Mouse (Mus musculus) small intestine, adult 2 months (tissue): ENCODE measurements around the gene Epb42. TPM values are rescaled to one million over a fixed set of nuclear protein-coding genes. Genes with fewer than 3 reads are reported as not detected.
A peak's percentile ranks its signal among the peaks of the same experiment; 100 is the strongest.

ENCODE experiments used
- H3K27ac ChIP-seq: fragments of 200-500 bp; 2 replicates; pipeline ENCODE4 v1.5.1; 2012; ENCODE audit warnings: low read depth, low read length, control low read depth, inconsistent platforms; ENCODE audit not compliant: insufficient read depth
- H3K27me3 ChIP-seq: fragments of 200-500 bp; 2 replicates; pipeline ENCODE4 v1.6.1; 2012; ENCODE audit warnings: mild to moderate bottlenecking, moderate library complexity, low read length, inconsistent platforms; ENCODE audit not compliant: control insufficient read depth, insufficient read depth
- H3K36me3 ChIP-seq: fragments of 200-500 bp; 2 replicates; pipeline ENCODE4 v1.6.1; 2012; ENCODE audit warnings: mild to moderate bottlenecking, low read length, control low read depth, inconsistent platforms; ENCODE audit not compliant: control insufficient read depth, insufficient read depth
- H3K4me1 ChIP-seq: fragments of 200-500 bp; 2 replicates; pipeline ENCODE4 v1.6.1; 2012; ENCODE audit warnings: low read length, inconsistent platforms, mixed read lengths; ENCODE audit not compliant: control insufficient read depth, insufficient read depth, insufficient read length
- H3K4me3 ChIP-seq: fragments of 200-500 bp; 2 replicates; pipeline ENCODE4 v1.5.1; 2012; ENCODE audit warnings: low read depth, mild to moderate bottlenecking, control low read depth, inconsistent platforms, low read length, moderate library complexity
- CTCF ChIP-seq: fragments of 200-500 bp; IDR thresholded peaks from 2 replicates; pipeline ENCODE4 v1.5.1; 2012; ENCODE audit warnings: low read depth, mild to moderate bottlenecking, control low read depth, inconsistent platforms, low read length, moderate library complexity, mixed read lengths; ENCODE audit not compliant: insufficient replicate concordance, insufficient read length; ENCODE audit errors: extremely low read depth
- POLR2A ChIP-seq: fragments of 200-500 bp; IDR thresholded peaks from 2 replicates; pipeline ENCODE4 v1.6.1; 2012; ENCODE audit warnings: low read depth, mild to moderate bottlenecking, control low read depth, inconsistent platforms, low read length, moderate library complexity
- WGBS: fragments of 180-500 bp; shearing (Covaris S2); methylation state at CpG from one replicate; pipeline ENCODE4 v1.1.7; 2018; 5-methylcytosine and 5-hydroxymethylcytosine counted together
- polyA plus RNA-seq: library from polyadenylated mRNA; depleted of rRNA; stranded (reverse); fragments of >200 nt; gene quantifications from 2 replicates; pipeline ENCODE4 v1.2.3, GENCODE M21; 2012

The Epb42 gene
- polyA plus RNA-seq, 1 experiment = 0.38 TPM

GRCm38 (mm10) chr2:120985241-120985640, 51.6 kb downstream of the Epb42 start:
- WGBS = 97% methylated on average over 1 of the region's 1 CpGs
- no peak for TF ChIP-seq POLR2A
- TF ChIP-seq CTCF = peak; percentile 17; the same call in 1 of the 2 replicates
- Histone ChIP-seq H3K27ac (no peak overlapping the region), H3K4me1 (no peaks in the 10 kb centered on the region), H3K4me3 (no peak overlapping the region), H3K27me3 (no peaks in the 10 kb centered on the region), H3K36me3 (peaks cover 1% of the 10 kb centered on the region; the same call in 1 of the 2 replicates)

DNA sequence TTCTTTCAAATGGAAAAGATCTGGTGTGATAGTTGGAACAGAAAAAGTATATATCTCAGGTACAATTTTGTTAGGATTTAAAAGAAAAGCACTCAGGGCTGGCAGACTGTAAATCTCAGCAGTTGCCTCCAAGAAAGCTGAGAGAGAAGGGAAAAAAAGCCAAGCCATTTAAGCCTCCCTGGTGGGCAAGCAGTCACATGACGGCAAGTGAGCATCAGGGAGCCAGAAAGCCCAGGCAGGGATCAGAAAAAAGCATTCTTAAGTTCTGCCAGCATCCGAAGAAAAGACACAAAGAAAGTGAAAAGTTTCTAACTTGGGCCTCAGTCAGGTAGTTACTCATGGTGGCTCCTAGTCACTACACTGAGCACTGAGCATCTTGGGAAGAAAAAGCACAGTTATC, 53.3 kb downstream of the Epb42 start:
- TF ChIP-seq CTCF = no peak
- 85% methylated on average over 2 of the region's 2 CpGs for WGBS
- Histone ChIP-seq H3K4me3 (no peak overlapping the region), H3K27me3 (no peaks in the 10 kb centered on the region), H3K4me1 (no peaks in the 10 kb centered on the region), H3K36me3 (0 out of 2 replicates have a peak, but pooled peaks cover 1% of the 10 kb centered on the region), H3K27ac (no peak overlapping the region)

- H3K36me3 ChIP-seq = no peaks in the 10 kb centered on the region
- no peaks in the 10 kb centered on the region for H3K27me3 ChIP-seq
- H3K4me3 ChIP-seq = no peak overlapping the region
- WGBS = 30% methylated on average over 2 of the region's 2 CpGs
- TF ChIP-seq CTCF (no peak), POLR2A (no peak)
- H3K4me1 ChIP-seq = peaks cover 3% of the 10 kb centered on the region; the same call in 1 of the 2 replicates
- no peak overlapping the region for H3K27ac ChIP-seq
Observed at GRCm38 (mm10) chr2:120980861-120981260, 56.0 kb downstream of the Epb42 start.

DNA sequence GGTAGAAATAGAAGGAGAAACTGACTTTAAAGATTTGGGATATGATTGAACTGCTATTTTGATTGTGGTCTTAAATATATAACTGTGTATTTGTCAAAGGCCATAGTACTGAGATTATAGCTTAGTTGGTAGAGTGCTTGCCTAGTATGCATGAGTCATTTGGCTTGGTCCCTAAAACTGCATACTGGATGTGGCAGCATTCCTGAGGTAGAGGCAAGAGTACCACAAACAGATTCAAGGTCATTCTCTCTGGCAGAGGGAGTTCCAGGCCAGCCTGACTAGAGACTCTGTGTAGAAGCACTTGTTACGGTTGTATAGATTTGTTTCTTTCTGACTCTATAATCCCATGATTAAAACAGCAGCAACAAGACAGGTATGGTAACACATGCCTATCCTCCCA, 57.1 kb downstream of the Epb42 start:
- Histone ChIP-seq H3K36me3 (no peaks in the 10 kb centered on the region), H3K4me3 (no peak overlapping the region), H3K27ac (no peak overlapping the region), H3K4me1 (peaks cover 3% of the 10 kb centered on the region; the same call in 1 of the 2 replicates), H3K27me3 (no peaks in the 10 kb centered on the region)
- no peak for TF ChIP-seq CTCF
- WGBS = 88% methylated on average over 1 of the region's 1 CpGs

DNA sequence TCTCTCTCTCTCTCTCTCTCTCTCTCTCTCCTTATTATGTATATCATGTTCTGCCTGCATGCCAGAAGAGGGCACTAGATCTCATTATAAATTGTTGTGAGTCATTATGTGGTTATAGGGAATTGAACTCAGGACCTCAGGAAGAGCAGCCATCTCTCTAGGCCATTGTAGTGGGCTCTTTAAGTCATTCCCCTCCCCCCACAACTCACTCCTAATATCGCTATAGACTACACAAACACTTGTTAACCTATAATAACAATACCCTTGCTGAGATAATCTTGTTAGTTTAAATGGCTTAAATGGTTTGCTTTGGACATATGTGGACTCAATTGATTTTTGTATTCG, 58.2 kb downstream of the Epb42 start:
- Histone ChIP-seq H3K27me3 (no peaks in the 10 kb centered on the region), H3K4me1 (peaks cover 3% of the 10 kb centered on the region; the same call in 1 of the 2 replicates), H3K36me3 (no peaks in the 10 kb centered on the region), H3K27ac (no peak overlapping the region), H3K4me3 (no peak overlapping the region)
- 68% methylated on average over 2 of the region's 2 CpGs for WGBS
- TF ChIP-seq POLR2A (no peak), CTCF (no peak)

DNA sequence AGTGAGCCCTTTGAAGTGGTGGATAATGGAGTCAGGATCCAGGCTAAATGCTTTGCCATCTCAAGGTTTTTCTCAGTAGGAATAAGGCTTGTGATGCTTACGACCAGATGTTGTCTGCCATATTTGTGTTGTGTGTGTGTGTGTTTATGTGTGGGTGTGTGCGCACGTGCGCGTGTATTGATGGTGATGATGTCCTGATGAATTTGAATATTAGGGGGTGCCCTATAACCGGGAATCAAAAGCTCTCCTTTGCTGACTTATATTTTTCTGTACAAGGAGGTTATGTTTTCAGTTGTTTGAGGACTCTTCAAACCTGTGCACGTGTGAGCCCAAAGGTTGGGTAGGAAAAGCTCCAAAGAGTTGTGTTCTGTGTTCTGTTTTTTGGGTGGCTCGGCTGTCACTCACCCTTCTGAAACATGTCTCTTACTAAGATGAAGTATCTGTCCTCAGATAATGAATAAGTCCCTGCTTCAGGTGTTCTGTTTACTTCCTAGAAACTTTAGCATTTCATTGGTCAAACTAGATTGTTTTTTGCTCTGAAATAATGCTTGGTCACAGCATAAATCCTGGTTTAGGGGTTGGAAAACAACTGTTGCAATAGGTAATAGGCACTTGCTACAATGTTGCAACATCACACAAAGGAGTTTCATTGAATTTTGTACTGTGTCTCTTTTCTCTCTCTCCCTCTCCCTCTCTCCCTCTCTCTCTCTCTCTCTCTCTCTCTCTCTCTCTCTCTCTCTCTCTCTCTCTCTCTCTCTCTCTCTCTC, 58.8 kb downstream of the Epb42 start:
- H3K27ac ChIP-seq = no peak overlapping the region
- WGBS = 83% methylated on average over 8 of the region's 8 CpGs

DNA sequence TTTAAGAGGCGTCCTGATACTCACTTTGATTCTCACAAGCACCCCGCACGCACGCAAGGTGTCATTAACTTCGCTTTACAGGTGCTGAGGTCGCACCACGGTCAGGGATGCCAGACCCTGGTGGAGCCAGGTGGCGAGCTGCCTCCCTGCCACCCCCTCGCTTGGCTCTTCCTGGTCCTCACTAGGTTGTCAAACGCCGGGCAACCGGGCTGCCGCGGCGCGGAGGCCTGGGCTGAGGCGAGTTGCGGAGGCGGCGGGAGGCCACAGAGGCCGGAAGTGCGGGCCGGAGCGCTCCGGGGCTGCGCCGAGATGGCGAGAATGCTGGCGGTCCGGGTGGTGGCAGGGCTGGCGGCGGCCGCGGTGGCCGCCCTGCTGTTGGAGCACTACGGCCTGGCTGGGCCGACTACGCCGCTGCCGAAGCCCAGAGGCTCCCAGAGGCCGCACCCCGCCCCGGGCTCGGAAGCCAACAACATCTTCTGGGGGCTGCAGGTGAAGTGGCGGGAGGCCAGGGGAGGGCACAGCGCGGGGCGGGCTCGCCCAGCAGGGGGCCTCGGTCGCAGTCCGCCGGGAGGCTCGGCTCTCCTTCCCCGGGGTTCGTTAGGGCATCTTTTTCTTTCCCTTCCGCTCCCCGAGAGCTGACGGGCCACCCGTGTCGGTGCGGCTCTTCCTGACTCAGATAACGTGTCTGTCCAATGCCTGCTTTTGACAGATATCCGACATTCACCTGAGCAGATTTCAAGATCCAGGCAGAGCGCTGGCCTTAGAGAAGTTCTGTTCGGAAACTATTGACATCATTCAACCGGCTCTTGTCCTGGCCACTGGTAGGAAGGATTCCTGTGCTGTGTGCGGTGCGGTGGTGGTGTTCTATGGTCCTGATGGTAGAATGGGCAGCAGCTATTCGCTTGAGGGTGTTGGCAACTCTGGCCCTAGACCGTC, 59.6 kb downstream of the Epb42 start, which contains the start of gene Tmem62:
Tmem62 (plus strand) TSS at position 28 of the 936 bp plus-strand sequence.
- 1% methylated on average over 60 of the region's 71 CpGs for WGBS
- Histone ChIP-seq H3K4me1 (peaks cover 3% of the 10 kb centered on the region; the same call in 1 of the 2 replicates), H3K4me3 (peak within 1 kb of the TSS; percentile 79), H3K36me3 (no peaks in the 10 kb centered on the region), H3K27ac (peak within 1 kb of the TSS; percentile 65), H3K27me3 (no peaks in the 10 kb centered on the region)
- peak; percentile 36 for TF ChIP-seq POLR2A
- TF ChIP-seq CTCF = peak; percentile 50

More for the DNA sequence above, 58.8 kb downstream of the Epb42 start:
- peak overlapping the region; percentile 79 for H3K4me3 ChIP-seq
- peaks cover 3% of the 10 kb centered on the region; the same call in 1 of the 2 replicates for H3K4me1 ChIP-seq
- H3K36me3 ChIP-seq = no peaks in the 10 kb centered on the region
- TF ChIP-seq CTCF (no peak), POLR2A (no peak)
- H3K27me3 ChIP-seq = no peaks in the 10 kb centered on the region
